Mouse (Mus musculus) bone marrow, adult 2 months (tissue): ENCODE measurements around the gene Gramd1b.

Experiments
- CTCF ChIP-seq: fragments of 200-500 bp; IDR thresholded peaks from 2 replicates; pipeline ENCODE4 v1.5.1; 2011; ENCODE audit warnings: low read length, control low read depth; ENCODE audit not compliant: control insufficient read depth, insufficient read depth
- POLR2A ChIP-seq: fragments of 200-500 bp; IDR thresholded peaks from 2 replicates; pipeline ENCODE4 v1.6.1; 2011; ENCODE audit warnings: low read depth, mild to moderate bottlenecking, control low read depth, low read length, borderline replicate concordance; ENCODE audit not compliant: control insufficient read depth

DNA sequence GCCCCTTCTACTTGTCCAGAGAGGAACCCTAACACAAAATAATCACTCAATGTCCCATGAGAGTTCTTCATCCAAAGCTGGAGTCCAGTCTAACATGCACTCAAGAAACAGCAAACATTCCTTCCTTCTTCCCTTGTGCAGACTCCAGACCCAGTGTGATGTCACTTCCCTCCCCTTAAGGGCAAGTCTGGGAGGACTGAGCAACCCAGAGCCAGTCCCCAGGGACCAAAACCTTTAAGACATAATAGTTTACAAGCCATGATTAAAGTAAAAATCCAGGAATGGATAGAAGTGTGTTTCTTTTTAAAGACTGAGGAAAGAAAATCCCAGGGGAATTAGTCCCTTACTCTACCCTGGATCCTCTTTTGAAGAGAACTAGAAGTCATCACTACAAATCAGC, 30.5 kb downstream of the Gramd1b start:
- TF ChIP-seq CTCF (no peak), POLR2A (no peak)
